Mouse (Mus musculus): ENCODE measurements around the gene Cep63. TPM values are rescaled to one million over a fixed set of nuclear protein-coding genes. Genes with fewer than 3 reads are reported as not detected.

Gene Cep63
- polyA plus RNA-seq (2017; shearing (Covaris generic)), result 56.2 TPM

DNA sequence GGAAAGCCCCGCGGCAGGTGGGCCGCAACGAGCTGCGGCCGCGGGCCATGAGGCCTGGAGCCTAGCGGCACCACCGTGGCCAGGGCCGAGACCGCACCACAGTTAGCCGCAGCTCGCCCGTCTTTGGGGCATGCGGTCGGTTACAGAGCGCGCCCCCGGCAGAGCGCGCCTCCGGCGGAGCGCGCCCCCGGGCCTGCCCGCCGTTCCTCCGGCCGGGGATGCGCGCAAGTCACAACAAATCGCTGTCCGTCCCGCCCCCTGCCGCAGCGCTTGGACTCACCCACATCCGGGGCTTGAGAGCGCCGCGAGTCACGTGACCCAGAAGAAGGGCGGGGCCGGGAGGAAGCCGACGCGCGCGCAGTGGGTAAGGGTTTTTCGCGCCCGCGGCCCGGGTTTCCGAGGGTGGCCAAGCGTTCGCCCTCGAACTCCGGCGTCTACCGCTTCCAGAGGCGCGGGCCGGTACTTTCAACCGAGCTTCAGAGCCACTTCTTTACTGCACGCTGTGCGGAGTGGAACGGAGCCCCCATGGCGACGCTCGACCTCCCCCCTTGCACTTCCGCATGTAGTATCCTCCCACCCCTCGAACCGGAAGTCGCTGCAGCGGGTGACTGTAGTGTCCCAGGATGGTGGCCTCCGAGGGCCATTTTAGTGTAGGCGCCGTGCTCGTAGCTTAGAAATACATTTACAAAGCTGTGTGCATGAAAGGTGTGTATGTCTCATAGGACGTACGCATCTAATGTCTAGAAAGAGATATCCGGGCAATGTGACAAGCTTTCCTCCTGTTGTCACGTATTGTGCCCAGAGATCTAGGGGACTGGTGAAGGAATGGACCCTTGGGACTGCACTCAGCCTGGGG lies at the start of gene Cep63, which contains the start of gene Anapc13:
Cep63 (minus strand) TSS at position 552 of the 856 bp plus-strand sequence.
Anapc13 (plus strand) TSS at position 314 of the 856 bp plus-strand sequence.

Other genes with a start within 250 kb of the Cep63 start
- gene Ky, start 120.8 kb downstream of the Cep63 start, polyA plus RNA-seq (2017; shearing (Covaris generic)), result not detected
- gene Anapc13, start 238 bp downstream of the Cep63 start, polyA plus RNA-seq (2017; shearing (Covaris generic)), result 38.3 TPM
- not detected for gene Amotl2, start 90.1 kb upstream of the Cep63 start, polyA plus RNA-seq (2017; shearing (Covaris generic))
- gene Ryk, start 208.4 kb upstream of the Cep63 start, polyA plus RNA-seq (2017; shearing (Covaris generic)), result not detected